Mouse (Mus musculus): ENCODE results near the gene H6pd. TPM values are rescaled to one million over a fixed set of nuclear protein-coding genes. Genes with fewer than 3 reads are reported as not detected.

H6pd gene
- total and polyA plus RNA-seq, 2 experiments from 2014 or later, result 3.2 to 12.6 TPM

GRCm38 (mm10) chr4:150014378-150015091, 5.7 kb upstream of the H6pd start:
- H3K4me3 ChIP-seq (ENCODE audit: low read depth, low read length), result no peak overlapping the region
- TF ChIP-seq CTCF (IDR thresholded peaks at IDR 0.05), result no peak
- no peak overlapping the region for H3K27ac ChIP-seq (ENCODE audit: low read depth, low read length)
- no peak overlapping the region for H3K4me2 ChIP-seq (ENCODE audit: low read depth, low read length, poor library complexity, severe bottlenecking)
- H3K36me3 ChIP-seq (ENCODE audit: insufficient read depth, low read length), result no peaks in the 10 kb centered on the region
- H3K4me1 ChIP-seq (ENCODE audit: insufficient read depth, low read length), result no peaks in the 10 kb centered on the region
- H3K9ac ChIP-seq (replicated peaks; ENCODE audit: low read length, poor library complexity, severe bottlenecking), result no peak overlapping the region
- ATAC-seq (ENCODE audit: low FRiP score) (no peak), DNase-seq (ENCODE audit: low spot score) (no peak)
- H3K27me3 ChIP-seq (ENCODE audit: insufficient read depth, low read length), result no peaks in the 10 kb centered on the region
- WGBS, result 85% methylated on average over 4 of the region's 4 CpGs
- no peaks in the 10 kb centered on the region for H3K9me3 ChIP-seq (ENCODE audit: low read length)

GRCm38 (mm10) chr4:150013805-150014204, 5.0 kb upstream of the H6pd start:
- Histone ChIP-seq H3K4me1 (ENCODE audit: insufficient read depth, low read length) (no peaks in the 10 kb centered on the region), H3K9me3 (ENCODE audit: low read length) (no peaks in the 10 kb centered on the region), H3K4me2 (ENCODE audit: low read depth, low read length, poor library complexity, severe bottlenecking) (no peak overlapping the region), H3K36me3 (ENCODE audit: insufficient read depth, low read length) (no peaks in the 10 kb centered on the region), H3K9ac (replicated peaks; ENCODE audit: low read length, poor library complexity, severe bottlenecking) (no peak overlapping the region), H3K27ac (ENCODE audit: low read depth, low read length) (no peak overlapping the region), H3K4me3 (ENCODE audit: low read depth, low read length) (no peak overlapping the region), H3K27me3 (ENCODE audit: insufficient read depth, low read length) (no peaks in the 10 kb centered on the region)
- ATAC-seq (ENCODE audit: low FRiP score), result no peak
- no peak for DNase-seq (ENCODE audit: low spot score)
- 84% methylated on average over 5 of the region's 5 CpGs for WGBS
- no peak for TF ChIP-seq CTCF (IDR thresholded peaks at IDR 0.05)

- Histone ChIP-seq H3K36me3 (ENCODE audit: insufficient read depth, low read length) (no peaks in the 10 kb centered on the region), H3K9ac (replicated peaks; ENCODE audit: low read length, poor library complexity, severe bottlenecking) (no peak overlapping the region), H3K27ac (ENCODE audit: low read depth, low read length) (no peak overlapping the region), H3K27me3 (ENCODE audit: insufficient read depth, low read length) (no peaks in the 10 kb centered on the region), H3K4me1 (ENCODE audit: insufficient read depth, low read length) (no peaks in the 10 kb centered on the region), H3K4me3 (ENCODE audit: low read depth, low read length) (no peak overlapping the region), H3K9me3 (ENCODE audit: low read length) (no peaks in the 10 kb centered on the region), H3K4me2 (ENCODE audit: low read depth, low read length, poor library complexity, severe bottlenecking) (no peak overlapping the region)
- ATAC-seq (ENCODE audit: low FRiP score), result no peak
- no peak for DNase-seq (ENCODE audit: low spot score)
- no peak for TF ChIP-seq CTCF (IDR thresholded peaks at IDR 0.05)
- WGBS, result 87% methylated on average over 8 of the region's 8 CpGs
Observed at GRCm38 (mm10) chr4:150013186-150013690, 4.4 kb upstream of the H6pd start.

- H3K4me3 ChIP-seq (ENCODE audit: low read depth, low read length), result no peak overlapping the region
- no peak for TF ChIP-seq CTCF (IDR thresholded peaks at IDR 0.05)
- H3K4me1 ChIP-seq (ENCODE audit: insufficient read depth, low read length), result peaks cover 2% of the 10 kb centered on the region; the same call in 1 of the 2 replicates
- ATAC-seq (ENCODE audit: low FRiP score) (no peak), DNase-seq (ENCODE audit: low spot score) (no peak)
- H3K4me2 ChIP-seq (ENCODE audit: low read depth, low read length, poor library complexity, severe bottlenecking), result no peak overlapping the region
- WGBS, result 76% methylated on average over 4 of the region's 4 CpGs
- H3K27me3 ChIP-seq (ENCODE audit: insufficient read depth, low read length), result no peaks in the 10 kb centered on the region
- H3K9me3 ChIP-seq (ENCODE audit: low read length), result no peaks in the 10 kb centered on the region
- no peak overlapping the region for H3K9ac ChIP-seq (replicated peaks; ENCODE audit: low read length, poor library complexity, severe bottlenecking)
- H3K36me3 ChIP-seq (ENCODE audit: insufficient read depth, low read length), result no peaks in the 10 kb centered on the region
- no peak overlapping the region for H3K27ac ChIP-seq (ENCODE audit: low read depth, low read length)
Observed at GRCm38 (mm10) chr4:150012322-150012723, 3.5 kb upstream of the H6pd start.

GRCm38 (mm10) chr4:150011564-150012321, 2.9 kb upstream of the H6pd start:
- Histone ChIP-seq H3K9ac (replicated peaks; ENCODE audit: low read length, poor library complexity, severe bottlenecking) (no peak overlapping the region), H3K4me3 (ENCODE audit: low read depth, low read length) (no peak overlapping the region), H3K4me2 (ENCODE audit: low read depth, low read length, poor library complexity, severe bottlenecking) (no peak overlapping the region), H3K4me1 (ENCODE audit: insufficient read depth, low read length) (peaks cover 2% of the 10 kb centered on the region; the same call in 1 of the 2 replicates), H3K36me3 (ENCODE audit: insufficient read depth, low read length) (no peaks in the 10 kb centered on the region), H3K9me3 (ENCODE audit: low read length) (no peaks in the 10 kb centered on the region), H3K27ac (ENCODE audit: low read depth, low read length) (no peak overlapping the region), H3K27me3 (ENCODE audit: insufficient read depth, low read length) (no peaks in the 10 kb centered on the region)
- no peak for DNase-seq (ENCODE audit: low spot score)
- 62% methylated on average over 10 of the region's 10 CpGs for WGBS
- ATAC-seq (ENCODE audit: low FRiP score), result no peak
- TF ChIP-seq CTCF (IDR thresholded peaks at IDR 0.05), result no peak
